Mouse (Mus musculus): Measurements from ENCODE around the gene Zcchc9. TPM values are rescaled to one million over a fixed set of nuclear protein-coding genes. Genes with fewer than 3 reads are reported as not detected.

Gene Zcchc9
- polyA plus RNA-seq, 1 experiment from 2014 or later, result 29.7 TPM

- no peaks in the 10 kb centered on the region for H3K9me3 ChIP-seq (ENCODE audit: control insufficient read depth, low read length)
- H3K4me2 ChIP-seq (ENCODE audit: low read depth, severe bottlenecking), result no peak overlapping the region
- no peaks in the 10 kb centered on the region for H3K36me3 ChIP-seq (ENCODE audit: control insufficient read depth, insufficient read depth, low read length)
- no peak overlapping the region for H3K4me3 ChIP-seq (ENCODE audit: low read depth, low read length)
- ATAC-seq (ENCODE audit: insufficient number of reproducible peaks, low FRiP score, low TSS enrichment, low read depth) (no peak), DNase-seq (ENCODE audit: low spot score) (no peak)
- H3K9ac ChIP-seq (ENCODE audit: low read length), result no peak overlapping the region
- H3K27ac ChIP-seq (replicated peaks; ENCODE audit: low read depth, low read length), result no peak overlapping the region
- H3K27me3 ChIP-seq (ENCODE audit: control insufficient read depth, insufficient read depth, low read length), result no peaks in the 10 kb centered on the region
- no peaks in the 10 kb centered on the region for H3K4me1 ChIP-seq (ENCODE audit: control insufficient read depth, insufficient read depth, low read length)
- 84% methylated on average over 7 of the region's 7 CpGs for WGBS
These were observed 49.0 kb downstream of the Zcchc9 start for GRCm38 (mm10) chr13:91758316-91759048.

GRCm38 (mm10) chr13:91756230-91756629 is 51.3 kb downstream of the Zcchc9 start:
- Histone ChIP-seq H3K9me3 (ENCODE audit: control insufficient read depth, low read length) (no peaks in the 10 kb centered on the region), H3K4me2 (ENCODE audit: low read depth, severe bottlenecking) (no peak overlapping the region), H3K9ac (ENCODE audit: low read length) (no peak overlapping the region), H3K36me3 (ENCODE audit: control insufficient read depth, insufficient read depth, low read length) (no peaks in the 10 kb centered on the region), H3K4me1 (ENCODE audit: control insufficient read depth, insufficient read depth, low read length) (no peaks in the 10 kb centered on the region), H3K4me3 (ENCODE audit: low read depth, low read length) (no peak overlapping the region), H3K27me3 (ENCODE audit: control insufficient read depth, insufficient read depth, low read length) (no peaks in the 10 kb centered on the region), H3K27ac (replicated peaks; ENCODE audit: low read depth, low read length) (no peak overlapping the region)
- WGBS, result 97% methylated on average over 4 of the region's 4 CpGs
- ATAC-seq (ENCODE audit: insufficient number of reproducible peaks, low FRiP score, low TSS enrichment, low read depth) (no peak), DNase-seq (ENCODE audit: low spot score) (no peak)

DNA sequence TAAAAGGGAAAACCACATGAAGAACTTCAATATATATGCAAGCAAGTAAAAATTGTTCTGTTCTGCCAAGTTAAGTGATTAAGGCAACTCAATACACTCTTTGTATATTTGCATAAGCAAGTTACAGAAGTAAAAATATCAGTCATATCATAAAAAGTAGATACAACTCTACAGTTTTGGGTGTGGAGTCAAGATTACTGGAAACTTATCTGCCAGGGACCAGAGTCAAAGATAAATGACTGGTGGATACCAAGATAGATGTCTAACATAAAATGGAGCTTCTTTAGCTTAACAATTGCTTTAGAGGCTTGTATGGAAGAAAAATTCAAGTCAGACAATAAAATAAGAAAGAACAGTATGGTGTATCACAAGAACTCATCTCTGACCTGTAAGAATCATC is 52.7 kb downstream of the Zcchc9 start:
- no peaks in the 10 kb centered on the region for H3K4me1 ChIP-seq (ENCODE audit: control insufficient read depth, insufficient read depth, low read length)
- H3K9ac ChIP-seq (ENCODE audit: low read length), result no peak overlapping the region
- H3K4me2 ChIP-seq (ENCODE audit: low read depth, severe bottlenecking), result no peak overlapping the region
- no peaks in the 10 kb centered on the region for H3K9me3 ChIP-seq (ENCODE audit: control insufficient read depth, low read length)
- no peak overlapping the region for H3K4me3 ChIP-seq (ENCODE audit: low read depth, low read length)
- H3K36me3 ChIP-seq (ENCODE audit: control insufficient read depth, insufficient read depth, low read length), result no peaks in the 10 kb centered on the region
- DNase-seq (ENCODE audit: low spot score), result no peak
- no peaks in the 10 kb centered on the region for H3K27me3 ChIP-seq (ENCODE audit: control insufficient read depth, insufficient read depth, low read length)
- no peak overlapping the region for H3K27ac ChIP-seq (replicated peaks; ENCODE audit: low read depth, low read length)
- ATAC-seq (ENCODE audit: insufficient number of reproducible peaks, low FRiP score, low TSS enrichment, low read depth), result no peak

GRCm38 (mm10) chr13:91753724-91754123 is 53.8 kb downstream of the Zcchc9 start:
- Histone ChIP-seq H3K4me2 (ENCODE audit: low read depth, severe bottlenecking) (no peak overlapping the region), H3K36me3 (ENCODE audit: control insufficient read depth, insufficient read depth, low read length) (no peaks in the 10 kb centered on the region), H3K27me3 (ENCODE audit: control insufficient read depth, insufficient read depth, low read length) (no peaks in the 10 kb centered on the region), H3K9ac (ENCODE audit: low read length) (no peak overlapping the region), H3K9me3 (ENCODE audit: control insufficient read depth, low read length) (no peaks in the 10 kb centered on the region), H3K4me1 (ENCODE audit: control insufficient read depth, insufficient read depth, low read length) (no peaks in the 10 kb centered on the region), H3K27ac (replicated peaks; ENCODE audit: low read depth, low read length) (no peak overlapping the region), H3K4me3 (ENCODE audit: low read depth, low read length) (no peak overlapping the region)
- ATAC-seq (ENCODE audit: insufficient number of reproducible peaks, low FRiP score, low TSS enrichment, low read depth) (no peak), DNase-seq (ENCODE audit: low spot score) (no peak)
- 66% methylated on average over 4 of the region's 4 CpGs for WGBS

GRCm38 (mm10) chr13:91749981-91750380 is 57.5 kb downstream of the Zcchc9 start:
- Histone ChIP-seq H3K4me1 (ENCODE audit: control insufficient read depth, insufficient read depth, low read length) (no peaks in the 10 kb centered on the region), H3K27me3 (ENCODE audit: control insufficient read depth, insufficient read depth, low read length) (no peaks in the 10 kb centered on the region), H3K4me2 (ENCODE audit: low read depth, severe bottlenecking) (no peak overlapping the region), H3K27ac (replicated peaks; ENCODE audit: low read depth, low read length) (no peak overlapping the region), H3K9me3 (ENCODE audit: control insufficient read depth, low read length) (no peaks in the 10 kb centered on the region), H3K4me3 (ENCODE audit: low read depth, low read length) (no peak overlapping the region), H3K9ac (ENCODE audit: low read length) (no peak overlapping the region), H3K36me3 (ENCODE audit: control insufficient read depth, insufficient read depth, low read length) (no peaks in the 10 kb centered on the region)
- no peak for ATAC-seq (ENCODE audit: insufficient number of reproducible peaks, low FRiP score, low TSS enrichment, low read depth)
- WGBS, result 89% methylated on average over 4 of the region's 4 CpGs
- DNase-seq (ENCODE audit: low spot score), result no peak

DNA sequence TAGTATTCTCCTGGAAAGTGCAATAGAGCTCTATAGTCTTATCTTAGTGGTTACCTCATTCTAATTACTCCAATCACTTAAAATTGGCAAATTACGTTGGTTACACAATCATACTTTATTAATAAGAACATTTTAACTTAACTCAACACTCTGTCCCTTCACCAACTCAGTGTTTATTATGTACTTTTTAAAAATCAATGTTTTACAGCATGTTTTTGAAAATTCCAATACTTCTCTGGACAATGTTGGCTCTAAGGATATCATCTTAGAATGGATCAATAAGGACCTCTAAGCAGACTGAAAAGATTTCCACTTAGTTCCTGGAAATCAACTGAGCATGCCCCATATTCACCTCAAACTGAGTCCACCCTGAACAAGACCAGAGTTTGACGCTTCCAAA is 59.1 kb downstream of the Zcchc9 start:
- WGBS, result 92% methylated on average over 2 of the region's 2 CpGs
- Histone ChIP-seq H3K4me2 (ENCODE audit: low read depth, severe bottlenecking) (no peak overlapping the region), H3K27ac (replicated peaks; ENCODE audit: low read depth, low read length) (no peak overlapping the region), H3K4me3 (ENCODE audit: low read depth, low read length) (no peak overlapping the region), H3K9me3 (ENCODE audit: control insufficient read depth, low read length) (no peaks in the 10 kb centered on the region), H3K36me3 (ENCODE audit: control insufficient read depth, insufficient read depth, low read length) (no peaks in the 10 kb centered on the region), H3K27me3 (ENCODE audit: control insufficient read depth, insufficient read depth, low read length) (no peaks in the 10 kb centered on the region), H3K4me1 (ENCODE audit: control insufficient read depth, insufficient read depth, low read length) (no peaks in the 10 kb centered on the region), H3K9ac (ENCODE audit: low read length) (no peak overlapping the region)
- ATAC-seq (ENCODE audit: insufficient number of reproducible peaks, low FRiP score, low TSS enrichment, low read depth) (no peak), DNase-seq (ENCODE audit: low spot score) (no peak)

Small RNAs within 50 kb of the gene (microRNA-seq; reads per million reads assigned to microRNA genes)
- gene Gm27656, result not detected

Other genes with a start within 250 kb of the Zcchc9 start
- not detected in 2 replicates for gene Acot12, start 66.2 kb downstream of the Zcchc9 start, polyA plus RNA-seq (2014; fragmentation: Nextera tagmentation; extraction: Ambion mirVana)
- 0.21 TPM in 1 of 2 replicates, not detected in the other for gene Ckmt2, start 69.2 kb upstream of the Zcchc9 start, polyA plus RNA-seq (2014; fragmentation: Nextera tagmentation; extraction: Ambion mirVana)

Measured in limb, embryonic 11.5 days (tissue).